Mouse (Mus musculus) olfactory bulb, adult 2 months (tissue): ENCODE results near the gene Serpinf2.

Experiments
- CTCF ChIP-seq: fragments of 200-500 bp; IDR thresholded peaks from 2 replicates; pipeline ENCODE4 v1.5.1; 2012; ENCODE audit warnings: low read depth, mild to moderate bottlenecking, low read length, moderate library complexity; ENCODE audit not compliant: insufficient read depth
- POLR2A ChIP-seq: fragments of 200-500 bp; IDR thresholded peaks from 2 replicates; pipeline ENCODE4 v1.6.1; 2012; ENCODE audit warnings: mild to moderate bottlenecking, low read depth, low read length, moderate library complexity; ENCODE audit not compliant: insufficient read depth

DNA sequence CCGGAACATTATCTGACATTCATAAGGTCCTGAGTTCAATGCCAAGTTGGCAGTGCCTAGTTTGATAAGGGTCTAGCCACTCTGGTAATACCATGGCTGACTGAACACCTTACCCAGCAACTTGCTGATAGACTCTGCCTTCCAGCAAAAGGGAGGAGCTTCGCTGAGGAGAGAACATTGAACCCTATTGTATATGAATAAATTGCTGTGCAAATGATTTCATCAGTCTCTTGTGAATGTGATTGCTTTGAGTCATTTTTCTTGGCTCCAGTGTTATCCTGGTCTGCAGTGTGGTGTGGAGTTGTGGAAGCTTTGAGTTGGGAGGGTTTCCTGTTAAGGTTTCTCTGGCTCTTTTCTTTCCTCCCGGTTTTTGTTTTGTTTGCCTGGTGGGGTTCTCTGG is 31.3 kb upstream of the Serpinf2 start:
- TF ChIP-seq CTCF (no peak), POLR2A (no peak)
